Mouse (Mus musculus) cerebellum, postnatal 25 days (tissue): ENCODE data around the gene Mmachc.

Experiments used
- DNase-seq, 2 experiments: peaks; one replicate each; pipeline ENCODE4 v3.0.0; 2021; ENCODE audit warnings: mixed read lengths in 2 of 2

Mmachc gene

DNA sequence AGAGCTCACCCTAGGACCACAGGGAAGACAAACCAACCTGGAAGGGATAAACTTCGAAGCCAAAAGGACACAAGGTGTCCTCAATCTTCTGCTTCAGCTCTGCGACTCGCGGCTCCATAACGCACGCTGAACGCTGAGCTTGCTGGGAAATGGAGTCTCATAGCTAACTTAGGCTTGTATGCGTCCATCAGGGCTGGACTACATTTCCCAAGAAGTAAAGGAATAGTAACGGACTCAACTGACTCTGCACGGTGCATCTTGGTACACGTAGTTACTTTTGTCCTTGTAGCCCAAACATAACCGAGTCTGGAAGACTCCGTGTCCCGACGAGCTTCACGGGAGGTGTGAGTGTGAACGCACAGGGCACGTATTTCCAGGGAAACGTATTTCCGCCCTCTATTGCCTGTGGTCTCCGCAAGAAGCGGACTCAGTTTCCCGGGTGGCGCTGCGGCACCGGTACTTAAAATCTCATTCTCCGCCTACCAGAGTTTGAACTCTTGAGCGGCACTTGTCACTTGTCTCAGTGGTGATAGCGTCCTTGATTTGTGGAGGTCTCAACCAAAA lies at the start of gene Mmachc, which contains the start of gene Ccdc163:
Gene Mmachc (minus strand): TSS at position 206 of the 564 bp plus-strand sequence.
Gene Ccdc163 (plus strand): TSS at position 309 of the 564 bp plus-strand sequence.
- DNase-seq = peak; percentile 87 to 91

DNA sequence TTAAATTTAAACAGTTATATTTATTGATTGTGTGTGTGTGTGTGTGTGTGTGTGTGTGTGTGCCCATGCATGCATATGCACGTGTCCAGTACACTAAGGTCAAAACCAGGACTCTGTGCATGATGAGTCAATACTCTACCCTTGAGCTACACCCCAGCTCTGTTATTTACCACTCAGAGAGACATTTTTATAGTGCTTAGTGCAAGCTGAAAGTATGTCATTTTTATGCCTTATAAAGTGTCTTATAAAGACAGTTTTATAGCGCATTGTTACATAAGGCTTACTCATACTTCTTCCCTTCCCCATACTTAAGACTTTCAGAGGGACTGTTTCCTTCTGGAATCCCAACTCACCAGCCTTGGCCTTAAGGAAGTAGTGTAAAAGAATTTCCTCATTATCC lies 41.5 kb upstream of the Mmachc start:
- no peak for DNase-seq

DNA sequence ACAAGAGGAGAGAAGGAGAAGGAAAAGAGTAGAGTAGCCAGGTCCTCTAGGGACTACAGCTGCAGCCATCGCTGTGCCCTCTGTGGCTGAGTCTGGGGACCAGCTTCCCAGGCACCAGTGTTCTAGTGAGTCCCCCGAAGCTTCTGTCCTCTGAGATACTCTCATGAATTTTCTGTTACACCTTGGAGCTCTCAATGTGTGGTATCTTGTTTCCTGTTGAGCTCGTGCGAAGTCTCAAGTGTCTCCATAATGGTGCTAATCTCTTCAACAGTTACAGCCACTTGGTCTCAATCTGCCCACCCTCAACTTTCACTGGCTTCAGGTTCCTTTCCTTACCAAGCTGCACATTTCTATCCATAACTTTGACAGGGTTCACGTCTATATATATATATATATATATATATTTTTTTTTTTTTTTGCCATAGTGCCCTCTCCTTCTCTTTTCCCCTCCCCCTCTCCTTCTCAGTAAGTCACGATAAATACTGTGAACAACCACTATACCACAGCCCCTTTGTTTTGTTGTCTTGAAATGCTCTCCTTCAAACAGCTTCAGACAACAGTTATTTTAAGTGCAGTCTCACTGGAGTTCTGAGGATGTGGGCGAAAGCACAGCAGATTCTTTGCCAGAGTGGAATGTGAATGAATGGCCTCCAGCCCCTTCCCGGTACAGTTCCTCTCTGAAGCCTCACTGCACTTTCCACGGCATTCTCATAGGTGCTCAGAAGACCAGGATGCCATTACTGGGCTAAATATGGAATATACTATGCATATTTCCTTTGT lies 31.0 kb upstream of the Mmachc start:
- no peak for DNase-seq

DNA sequence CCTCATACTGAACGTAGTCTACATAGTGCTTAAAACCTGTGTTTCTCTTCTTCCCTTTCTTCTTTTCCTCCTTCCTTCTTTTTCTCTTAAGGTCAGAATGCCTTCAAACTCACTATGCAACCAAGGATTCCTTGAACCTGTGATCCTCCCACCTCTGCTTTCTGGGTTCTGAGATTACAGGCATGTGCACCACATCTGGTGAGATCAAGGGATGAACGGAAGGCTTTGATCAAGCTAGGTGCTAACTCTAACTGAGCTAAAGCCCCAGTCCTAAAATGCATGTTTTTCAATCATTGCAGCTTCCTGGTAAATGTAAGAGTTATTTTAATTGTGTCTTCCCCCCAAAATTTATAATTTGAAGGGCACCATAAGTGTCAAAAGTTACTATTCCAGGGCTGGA lies 26.8 kb upstream of the Mmachc start:
- DNase-seq = no peak

DNA sequence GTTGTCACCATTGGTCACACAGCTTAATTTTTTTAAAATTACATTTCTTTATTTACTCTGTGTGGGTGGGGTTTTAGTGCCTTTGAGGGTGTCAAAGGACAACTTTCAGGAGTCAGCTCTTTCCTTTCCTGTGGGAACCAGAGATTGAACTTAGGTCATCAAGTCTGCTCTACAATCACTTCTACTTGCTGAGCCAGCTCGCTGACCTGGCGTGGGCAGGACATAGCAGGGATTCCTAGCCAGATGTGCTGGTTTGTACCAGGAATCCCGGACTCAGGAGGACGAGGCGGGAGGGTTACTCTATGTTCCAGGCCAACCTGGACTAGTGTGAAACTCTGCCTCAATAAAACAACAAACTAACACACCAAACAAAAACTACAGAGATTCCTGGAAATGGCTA lies 24.1 kb upstream of the Mmachc start:
- DNase-seq = no peak

DNA sequence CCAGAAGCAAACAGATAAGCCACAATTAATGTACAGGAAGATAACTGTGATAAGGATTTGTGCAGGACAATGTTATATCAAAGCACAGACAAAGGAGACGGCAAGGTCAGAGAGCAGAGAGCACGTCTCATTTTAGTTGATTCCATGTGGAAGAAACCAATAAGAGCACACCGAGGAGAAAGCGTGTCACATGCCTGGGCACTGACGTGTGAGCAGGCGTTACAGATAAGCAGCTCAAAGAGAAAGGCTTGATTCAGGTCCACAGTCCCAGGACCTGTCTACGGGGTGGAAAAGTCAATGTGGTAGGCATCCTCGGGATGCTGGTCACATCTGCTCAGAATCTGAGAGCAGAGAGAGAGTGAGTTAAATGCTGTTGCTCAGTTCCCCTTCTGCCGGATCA lies 22.9 kb upstream of the Mmachc start:
- DNase-seq = no peak

DNA sequence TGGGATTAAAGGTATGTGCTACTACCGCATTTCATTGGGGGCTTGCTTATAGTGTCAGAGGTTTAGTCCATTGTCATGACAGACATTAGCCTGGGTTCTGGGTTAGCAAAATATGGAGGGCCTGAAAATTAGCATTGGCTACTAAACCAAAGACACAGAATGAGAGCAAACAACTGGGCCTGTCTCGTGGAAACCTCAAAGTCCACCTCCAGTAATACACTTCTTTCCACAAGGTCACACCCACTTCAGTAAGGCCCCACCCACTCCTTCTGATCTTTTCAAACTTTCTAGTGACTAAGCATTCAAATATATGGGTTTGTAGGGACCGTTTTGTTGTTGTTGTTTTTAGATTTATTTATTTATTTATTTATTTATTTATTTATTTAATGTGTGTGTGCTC lies 21.3 kb upstream of the Mmachc start:
- DNase-seq = no peak

DNA sequence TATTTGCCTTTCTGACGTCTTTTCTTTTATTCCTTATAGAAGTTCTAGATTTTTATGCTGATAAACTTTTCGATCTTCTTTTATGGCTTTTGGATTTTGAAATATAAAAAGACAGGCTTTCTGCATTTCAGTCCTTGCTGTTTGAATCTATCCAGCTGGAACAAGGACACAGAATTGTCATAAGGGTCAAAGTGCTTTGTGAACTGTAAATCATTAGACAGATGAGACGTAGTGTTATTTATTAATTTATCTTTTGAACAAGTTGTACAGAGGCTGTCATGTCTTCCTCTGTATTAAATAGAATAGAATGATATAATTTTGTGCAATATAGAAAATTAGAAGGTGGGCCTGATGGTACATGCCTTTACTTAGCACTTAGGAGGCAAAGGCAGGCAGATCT lies 19.2 kb upstream of the Mmachc start:
- DNase-seq = no peak

DNA sequence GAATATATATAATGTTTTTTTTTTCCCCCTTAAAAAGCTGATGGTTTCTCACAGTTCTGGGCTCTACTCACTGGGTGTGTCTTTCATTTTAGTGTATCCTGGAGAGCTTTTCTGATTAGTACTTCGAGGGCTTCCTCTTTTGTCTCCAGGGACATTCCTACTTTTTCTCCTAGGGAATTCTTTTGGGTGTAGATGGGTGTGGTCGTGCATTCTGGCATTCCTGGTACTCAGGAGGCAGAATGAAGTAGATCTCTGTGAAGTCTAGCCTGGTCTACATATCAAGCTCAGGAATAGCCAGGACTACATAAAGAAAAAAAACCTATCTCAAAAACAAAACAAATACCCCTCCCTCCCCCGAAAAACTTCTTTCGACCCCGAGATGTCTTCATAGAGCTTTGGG lies 17.2 kb upstream of the Mmachc start:
- no peak for DNase-seq

DNA sequence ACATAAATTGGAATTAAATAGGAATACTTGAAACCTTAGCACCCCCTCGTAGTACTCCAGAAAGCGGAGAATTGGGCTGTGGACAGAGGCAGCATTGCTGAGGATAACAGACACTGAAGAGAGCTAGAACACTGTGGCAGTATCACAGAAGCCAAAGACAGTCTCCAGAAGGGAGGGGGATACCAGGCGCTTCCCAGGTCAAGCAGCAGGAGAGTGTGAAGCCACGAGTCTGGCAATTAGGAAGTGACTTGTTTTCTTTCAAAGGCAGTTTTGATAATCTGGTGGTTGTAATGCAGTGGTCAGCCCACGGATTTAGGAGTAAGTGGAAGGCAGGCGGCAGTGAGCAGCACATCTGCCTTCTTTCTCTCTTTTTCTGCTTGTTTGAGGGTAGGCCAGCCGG lies 14.0 kb upstream of the Mmachc start:
- DNase-seq = no peak

DNA sequence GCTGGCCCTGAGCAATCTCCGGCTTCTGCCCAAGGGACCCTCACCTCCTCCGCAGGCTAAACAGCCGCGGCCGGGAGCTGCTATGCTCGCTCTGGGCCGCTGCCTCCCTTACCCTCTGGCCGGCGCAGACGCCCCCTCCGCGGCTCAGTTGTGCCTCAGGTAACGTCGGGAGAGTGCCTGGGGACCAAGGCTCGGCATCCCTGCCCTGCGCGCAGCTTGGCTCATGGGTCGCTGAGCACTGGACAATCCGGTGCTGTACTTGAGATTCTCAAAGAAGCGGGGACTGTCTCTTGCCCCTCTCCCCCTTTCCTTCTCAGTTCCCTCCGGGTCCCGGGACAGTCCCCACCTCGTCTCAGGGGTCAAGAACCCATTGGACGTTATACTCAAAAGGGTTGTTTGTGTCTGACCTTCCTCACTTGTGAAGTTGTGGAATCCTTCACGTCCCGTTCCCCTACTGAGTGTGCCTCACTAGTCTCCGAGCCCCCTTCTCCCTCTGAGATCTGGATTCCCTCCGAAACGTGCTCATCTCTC lies 13.0 kb upstream of the Mmachc start:
- no peak for DNase-seq

DNA sequence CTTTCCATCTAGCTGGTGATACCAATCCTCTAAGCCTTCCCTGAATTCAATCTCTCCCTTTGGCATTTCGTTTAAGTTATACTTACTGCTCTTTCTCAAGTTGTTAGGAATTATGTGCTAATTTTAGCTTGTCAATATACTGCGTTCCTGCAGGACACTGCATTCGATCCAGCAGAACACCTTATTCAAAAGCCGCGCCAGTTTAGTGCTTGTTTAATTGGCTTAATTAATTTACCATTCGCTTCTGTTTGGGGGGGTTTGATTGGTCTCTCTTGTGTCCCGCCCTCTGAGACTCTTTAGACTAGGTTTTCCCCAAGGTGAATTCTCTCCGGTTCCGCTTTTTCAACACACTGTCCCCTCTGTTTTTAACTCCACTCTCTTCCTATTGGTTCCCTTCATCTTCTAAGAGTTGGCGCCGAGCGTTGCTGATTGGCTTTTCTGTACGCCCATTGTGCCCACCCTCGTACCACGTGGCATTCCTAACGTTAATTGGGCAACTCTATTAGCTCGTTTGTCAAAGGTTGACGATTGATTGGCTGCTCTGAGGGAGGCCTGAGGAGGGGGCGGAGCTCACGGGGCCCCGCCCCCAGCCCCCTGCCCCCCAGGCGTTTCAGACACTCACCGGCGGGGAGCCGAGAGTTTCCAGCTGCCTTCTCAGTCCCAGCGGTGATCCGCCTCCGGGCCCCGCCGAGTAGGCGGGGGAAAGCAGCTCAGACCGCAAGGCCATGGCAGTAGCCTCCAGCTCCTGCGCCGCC lies 12.3 kb upstream of the Mmachc start, which contains the start of gene Tesk2:
Gene Tesk2 (plus strand): TSS at position 606 of the 755 bp plus-strand sequence.
- peak; percentile 86 to 91 for DNase-seq

DNA sequence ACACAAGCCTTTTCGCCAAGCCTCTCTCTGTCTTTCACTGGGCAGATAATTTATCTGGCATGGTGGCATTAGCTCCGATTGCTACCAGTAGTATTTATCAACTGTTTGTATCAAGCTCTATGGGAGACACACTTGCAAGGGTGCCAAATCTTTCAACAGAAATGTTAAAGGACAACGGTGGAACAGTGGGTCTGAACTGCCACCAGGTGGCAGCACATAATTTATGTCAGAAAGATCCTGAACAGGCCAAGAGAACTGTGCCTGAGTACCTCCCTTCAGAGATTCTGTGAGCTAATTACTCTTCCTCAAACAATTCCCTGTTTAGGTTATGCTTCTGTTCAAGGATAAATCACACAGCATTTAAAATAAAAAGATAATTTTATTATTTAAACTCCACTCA lies 11.2 kb upstream of the Mmachc start:
- peak; percentile 69 to 85 for DNase-seq

DNA sequence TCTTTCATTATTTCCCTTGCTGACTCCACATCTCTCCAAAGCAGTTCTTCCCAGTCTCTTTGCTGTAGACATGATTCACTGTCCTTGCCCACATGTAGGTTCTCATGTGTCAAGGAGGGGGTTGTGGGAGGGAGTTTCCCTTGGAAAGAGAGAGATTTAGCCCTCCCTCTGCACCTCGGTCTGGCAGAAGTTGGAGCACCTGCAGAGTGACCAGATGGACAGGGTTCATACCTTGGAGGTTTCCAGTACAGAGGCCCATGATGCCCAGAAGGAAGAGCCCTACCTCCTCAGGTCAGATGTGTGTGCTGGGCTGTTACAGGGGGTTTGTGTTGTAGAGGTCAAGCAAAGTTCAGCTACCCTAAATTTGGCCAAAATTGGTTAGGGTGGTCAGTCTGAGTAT lies 4.3 kb upstream of the Mmachc start:
- peak; percentile 72 to 83 for DNase-seq

DNA sequence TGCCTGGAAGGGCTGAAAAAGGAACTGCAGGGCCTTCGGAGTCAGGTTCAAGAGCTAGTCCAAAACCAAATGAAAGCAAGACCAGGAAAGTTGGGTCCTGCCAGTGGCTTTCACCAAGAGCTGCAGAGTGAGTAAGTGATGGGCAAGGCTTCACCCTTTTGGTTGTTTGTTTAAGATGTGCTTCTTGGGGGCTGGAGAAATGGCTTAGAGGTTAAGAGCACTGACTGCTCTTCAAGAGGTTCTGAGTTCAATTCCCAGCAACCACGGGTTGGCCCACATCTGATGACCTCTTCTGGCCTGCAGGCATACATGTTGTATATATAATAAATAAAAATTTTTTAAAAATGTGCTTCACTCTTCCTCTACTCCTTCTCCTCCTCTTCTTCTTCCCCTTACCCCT lies 1.9 kb upstream of the Mmachc start:
- no peak for DNase-seq

DNA sequence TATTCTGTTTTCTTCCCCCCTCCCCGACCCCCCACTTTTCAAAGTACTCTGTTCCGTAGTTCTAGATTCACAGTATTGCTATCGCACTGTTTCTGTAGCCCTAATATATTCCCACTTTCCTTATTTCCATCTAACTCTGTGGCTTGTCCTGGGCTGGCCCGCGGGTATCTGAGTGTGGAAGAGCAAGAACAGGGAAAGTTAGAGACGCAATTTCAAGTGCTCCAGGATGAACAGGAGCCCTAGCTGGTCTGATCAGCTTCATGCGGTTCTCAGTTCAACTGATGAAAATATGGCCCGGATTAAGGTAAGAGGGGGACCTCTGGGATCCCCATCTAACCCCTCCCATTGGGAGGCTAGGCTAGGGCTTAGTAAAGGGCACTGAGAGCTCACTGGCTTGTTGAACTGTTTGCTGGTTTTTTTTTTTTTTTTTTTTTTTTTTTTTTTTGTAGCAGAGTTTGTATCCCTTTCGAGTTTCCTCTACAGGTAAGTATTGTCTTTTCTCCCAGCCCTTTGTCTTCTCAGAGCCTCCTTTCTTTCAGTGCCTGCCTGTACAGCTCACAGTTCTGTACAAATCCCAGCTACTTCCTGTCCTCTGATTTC lies 685 bp upstream of the Mmachc start:
- no peak for DNase-seq

DNA sequence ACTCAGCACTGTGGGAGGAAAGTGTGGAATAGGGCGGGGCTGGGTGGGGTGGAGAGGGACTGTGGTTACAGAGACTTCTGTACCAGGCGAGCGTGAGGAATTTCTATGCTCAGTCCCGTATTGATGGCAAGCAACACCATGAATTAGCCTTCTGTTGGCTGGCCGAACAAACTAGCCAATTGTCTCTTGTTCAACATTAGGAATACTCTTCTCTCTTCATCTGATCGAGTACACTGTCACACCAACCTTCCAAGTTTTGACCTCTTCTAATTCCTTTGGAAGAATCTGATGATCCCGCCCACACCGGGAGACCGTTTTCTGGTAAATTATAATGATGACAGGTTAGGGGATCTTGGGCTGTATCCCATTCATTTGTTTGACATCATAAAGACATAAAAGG lies 540 bp downstream of the Mmachc start:
- DNase-seq = peak in 1 of 2 experiments; percentile 31

DNA sequence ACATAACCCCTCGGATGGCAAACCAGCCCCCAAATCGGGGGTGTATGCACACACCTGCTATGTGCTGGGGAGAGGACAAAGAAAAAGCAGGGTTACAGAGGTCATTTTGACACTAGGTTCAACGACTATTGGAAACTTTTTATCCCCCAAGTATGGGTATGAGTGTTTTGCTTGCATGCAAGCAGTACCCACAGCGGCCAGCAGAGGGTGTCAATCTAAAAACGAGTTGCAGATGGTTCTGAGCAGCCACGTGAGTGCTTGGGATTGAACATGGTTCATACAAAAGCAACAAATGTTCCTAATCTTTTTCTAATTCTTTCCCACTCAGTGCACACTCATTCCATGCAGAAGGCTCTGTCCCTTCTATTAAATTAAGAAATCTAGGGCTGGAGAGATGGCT lies 4.4 kb downstream of the Mmachc start:
- DNase-seq = peak; percentile 68 to 79

DNA sequence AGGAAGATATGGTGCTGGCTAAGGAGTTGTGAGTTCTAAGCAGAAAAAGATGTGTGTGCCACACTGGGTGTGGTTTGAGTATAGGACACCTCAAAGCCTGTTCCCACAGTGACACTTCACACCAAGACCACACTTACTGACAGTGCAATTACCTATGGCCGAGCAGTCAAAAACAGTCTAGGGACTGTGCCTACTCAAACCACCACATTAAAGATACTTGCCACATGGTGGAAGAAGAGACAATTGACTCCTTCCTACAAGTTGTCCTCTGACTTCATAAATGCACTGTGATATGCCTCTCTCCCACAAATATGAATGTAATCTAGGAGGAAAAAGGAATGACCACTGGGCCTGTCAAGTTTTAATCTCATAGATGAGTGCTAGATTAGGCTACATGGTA lies 7.2 kb downstream of the Mmachc start:
- DNase-seq = no peak

DNA sequence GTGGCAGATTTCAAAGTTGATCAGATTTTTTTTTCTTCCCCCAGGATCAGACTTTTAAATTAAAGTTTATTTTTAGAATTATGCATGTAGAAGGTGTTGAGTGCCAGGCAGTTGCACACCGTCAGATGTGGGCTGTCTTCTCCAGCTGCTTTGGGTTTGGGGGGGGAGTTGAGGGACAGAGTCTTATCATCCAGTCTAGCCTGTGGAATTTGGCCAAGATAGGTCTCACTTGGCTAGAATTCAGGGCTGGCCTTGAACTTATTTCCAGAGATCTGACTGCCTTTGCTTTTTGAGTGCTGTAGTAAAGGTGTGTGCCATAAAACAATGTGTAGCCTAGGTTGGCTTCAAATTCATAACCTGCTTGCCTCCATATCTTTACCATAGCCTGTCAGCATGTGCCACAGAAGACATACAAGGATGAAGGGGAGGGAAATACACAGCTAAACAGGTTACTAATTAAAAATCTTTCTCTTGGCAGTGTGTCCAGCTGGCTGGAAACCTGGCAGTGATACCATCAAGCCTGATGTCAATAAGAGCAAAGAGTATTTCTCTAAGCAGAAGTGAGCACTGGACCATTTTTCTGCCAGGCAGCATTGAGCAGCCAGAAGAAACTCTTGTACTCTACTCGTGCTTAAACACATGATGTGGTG lies 9.4 kb downstream of the Mmachc start:
- DNase-seq = no peak

DNA sequence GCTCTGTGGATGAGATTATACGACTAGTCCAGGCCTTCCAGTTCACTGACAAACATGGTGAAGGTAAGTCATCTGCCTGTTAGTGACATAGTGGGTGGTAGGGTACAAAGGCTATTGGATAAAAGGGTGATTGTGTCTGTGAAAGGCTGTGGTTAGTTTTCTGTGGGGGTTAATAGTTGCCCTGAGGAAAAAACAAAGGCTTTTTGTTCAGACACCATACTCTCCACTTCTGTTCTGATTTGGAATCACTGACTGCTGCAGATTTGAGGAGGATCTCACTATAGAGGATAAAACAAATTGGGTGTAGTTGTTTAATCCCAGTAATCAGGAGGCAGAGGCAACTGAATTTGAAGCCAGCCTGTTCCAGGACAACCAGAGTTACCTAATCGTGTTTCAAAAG lies 14.4 kb downstream of the Mmachc start:
- no peak for DNase-seq

DNA sequence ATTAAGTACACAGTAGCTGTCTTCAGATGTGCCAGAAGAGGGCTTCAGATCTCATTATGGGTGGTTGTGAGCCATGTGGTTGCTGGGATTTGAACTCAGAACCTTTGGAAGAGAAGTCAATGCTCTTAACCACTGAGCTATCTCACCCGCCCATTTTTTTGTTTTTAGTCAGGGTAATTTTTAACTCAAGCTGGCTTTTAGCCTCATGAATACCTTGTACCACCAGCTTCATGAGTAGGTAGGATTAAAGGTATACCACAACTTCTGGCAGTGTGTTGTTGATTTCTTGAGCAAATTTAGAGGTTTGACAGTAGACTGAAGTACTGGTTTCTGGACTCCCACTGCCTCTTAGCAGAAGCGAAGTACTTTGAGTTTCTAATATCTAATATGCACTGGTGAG lies 16.1 kb downstream of the Mmachc start:
- DNase-seq = no peak
